8 mouse cellular contexts compared by ENCODE assay signal in genomic region chr10:37138311-37138731, GRCm38 (mm10). TPM values are rescaled to one million over a fixed set of nuclear protein-coding genes. Genes with fewer than 3 reads are reported as not detected.
DNase-seq lines count a peak whose midpoint lies in the region; ATAC-seq and TF ChIP-seq lines count a peak whose summit lies in the region.

No protein-coding gene starts in this region.

- under 1% methylated on average over 26 of the region's 26 CpGs for WGBS in intestine, embryonic 16.5 days
- under 1% methylated on average over 26 of the region's 26 CpGs for WGBS in limb, embryonic 11.5 days
- WGBS in midbrain, embryonic 16.5 days = under 1% methylated on average over 25 of the region's 26 CpGs

- peak overlapping the region; percentile 97 for H3K27ac ChIP-seq in gastrocnemius, adult 2 months
- peak overlapping the region; percentile 98 for H3K27ac ChIP-seq in intestine, embryonic 16.5 days (ENCODE audit: low read length)
- peak overlapping the region; percentile 97 for H3K27ac ChIP-seq in limb, embryonic 11.5 days (replicated peaks; ENCODE audit: low read depth, low read length)
- H3K27ac ChIP-seq in midbrain, embryonic 16.5 days (ENCODE audit: low read length) = peak overlapping the region; percentile 100

- H3K4me3 ChIP-seq in gastrocnemius, adult 2 months = peak overlapping the region; percentile 77
- peak overlapping the region; percentile 94 for H3K4me3 ChIP-seq in intestine, embryonic 16.5 days (ENCODE audit: low read length)
- peak overlapping the region; percentile 95 for H3K4me3 ChIP-seq in limb, embryonic 11.5 days (ENCODE audit: low read depth, low read length)
- H3K4me3 ChIP-seq in midbrain, embryonic 16.5 days (ENCODE audit: low read depth, low read length) = peak overlapping the region; percentile 79

- TF ChIP-seq CTCF in gastrocnemius, adult 2 months (IDR thresholded peaks at IDR 0.05) = no peak

- no peaks in the 10 kb centered on the region for H3K9me3 ChIP-seq in intestine, embryonic 16.5 days (ENCODE audit: control insufficient read depth, low read length)
- no peaks in the 10 kb centered on the region for H3K9me3 ChIP-seq in limb, embryonic 11.5 days (ENCODE audit: control insufficient read depth, low read length)
- no peaks in the 10 kb centered on the region for H3K9me3 ChIP-seq in midbrain, embryonic 16.5 days (replicated peaks; ENCODE audit: control insufficient read depth, low read length, poor library complexity, severe bottlenecking)

- DNase-seq in embryo, embryonic 10 days (ENCODE audit: low spot score) = peak; percentile 51
- DNase-seq in embryo, embryonic 9.5 days (ENCODE audit: extremely low spot score) = no peak
- peak; percentile 42 for DNase-seq in cerebellum, adult 11-12 months
- peak; percentile 30 for DNase-seq in gastrocnemius, adult 2 months
- DNase-seq in limb, embryonic 11.5 days (ENCODE audit: low spot score) = peak; percentile 69
- DNase-seq in testis, postnatal 10 days (ENCODE audit: low spot score) = peak; percentile 56

- H3K4me2 ChIP-seq in intestine, embryonic 16.5 days (ENCODE audit: low read depth, low read length) = peak overlapping the region; percentile 47
- 0 out of 2 replicates have a peak overlapping the region, but pooled peaks have one; percentile 3 for H3K4me2 ChIP-seq in limb, embryonic 11.5 days (ENCODE audit: low read depth, severe bottlenecking)
- H3K4me2 ChIP-seq in midbrain, embryonic 16.5 days (ENCODE audit: low read length) = no peak overlapping the region

- peaks cover 3% of the 10 kb centered on the region; the same call in 1 of the 2 replicates for H3K36me3 ChIP-seq in intestine, embryonic 16.5 days (ENCODE audit: control insufficient read depth, insufficient read depth, low read length)
- H3K36me3 ChIP-seq in limb, embryonic 11.5 days (ENCODE audit: control insufficient read depth, insufficient read depth, low read length) = peaks cover 4% of the 10 kb centered on the region; the same call in 1 of the 2 replicates
- peaks cover 8% of the 10 kb centered on the region; the same call in 1 of the 2 replicates for H3K36me3 ChIP-seq in midbrain, embryonic 16.5 days (ENCODE audit: control insufficient read depth, insufficient read depth, low read length)

- H3K9ac ChIP-seq in intestine, embryonic 16.5 days (ENCODE audit: low read depth, low read length) = peak overlapping the region; percentile 98
- H3K9ac ChIP-seq in limb, embryonic 11.5 days (ENCODE audit: low read length) = peak overlapping the region; percentile 100
- peak overlapping the region; percentile 99 for H3K9ac ChIP-seq in midbrain, embryonic 16.5 days (ENCODE audit: low read depth, low read length)

- intact Hi-C loops in gastrocnemius, adult 2 months (cut with DNase I) = loop anchor here (5.0 to 10.0 kb wide), 2 partner anchors 259 to 656 kb away; no protein-coding TSS in a partner anchor

- no peak for ATAC-seq in intestine, embryonic 16.5 days
- no peak for ATAC-seq in limb, embryonic 11.5 days (ENCODE audit: insufficient number of reproducible peaks, low FRiP score, low TSS enrichment, low read depth)
- ATAC-seq in midbrain, embryonic 16.5 days = no peak

- peaks cover 7% of the 10 kb centered on the region; the same call in 1 of the 2 replicates for H3K4me1 ChIP-seq in intestine, embryonic 16.5 days (ENCODE audit: control insufficient read depth, insufficient read depth, low read length)
- peaks cover 3% of the 10 kb centered on the region; the same call in 1 of the 2 replicates for H3K4me1 ChIP-seq in limb, embryonic 11.5 days (ENCODE audit: control insufficient read depth, insufficient read depth, low read length)
- H3K4me1 ChIP-seq in midbrain, embryonic 16.5 days (ENCODE audit: control insufficient read depth, insufficient read depth, low read length) = peaks cover 17% of the 10 kb centered on the region

- H3K27me3 ChIP-seq in intestine, embryonic 16.5 days (replicated peaks; ENCODE audit: control insufficient read depth, insufficient read depth, low read length) = no peaks in the 10 kb centered on the region
- no peaks in the 10 kb centered on the region for H3K27me3 ChIP-seq in limb, embryonic 11.5 days (ENCODE audit: control insufficient read depth, insufficient read depth, low read length)
- H3K27me3 ChIP-seq in midbrain, embryonic 16.5 days (ENCODE audit: control insufficient read depth, insufficient read depth, low read depth, low read length) = no peaks in the 10 kb centered on the region

RNA-seq across cellular contexts. Expression of gene Marcks, which starts 0.4 kb away (rescaled TPM):
- total RNA-seq in gastrocnemius, adult 2 months (2021) = 10 to 100 TPM; 12.9 to 26.6 TPM
- 42.8 and 45.1 TPM in 2 replicates for polyA plus RNA-seq in intestine, embryonic 16.5 days (2015; fragmentation: Nextera tagmentation; extraction: Ambion mirVana)
- polyA plus RNA-seq in limb, embryonic 11.5 days (2014; fragmentation: Nextera tagmentation; extraction: Ambion mirVana) = 211 and 222 TPM in 2 replicates
- 187 and 196 TPM in 2 replicates for polyA plus RNA-seq in midbrain, embryonic 16.5 days (2015; fragmentation: Nextera tagmentation; extraction: Ambion mirVana)
